Mouse (Mus musculus) brain, embryonic 18.5 days (tissue): Measurements from ENCODE around the gene Oprd1.

Source experiments
- DNase-seq: peaks from one replicate; pipeline ENCODE4 v3.0.0-alpha.2; 2012; ENCODE audit warnings: low read depth, low spot score

Oprd1 gene

GRCm38 (mm10) chr4:132079555-132080275 is 64.6 kb downstream of the Oprd1 start:
- no peak for DNase-seq

DNA sequence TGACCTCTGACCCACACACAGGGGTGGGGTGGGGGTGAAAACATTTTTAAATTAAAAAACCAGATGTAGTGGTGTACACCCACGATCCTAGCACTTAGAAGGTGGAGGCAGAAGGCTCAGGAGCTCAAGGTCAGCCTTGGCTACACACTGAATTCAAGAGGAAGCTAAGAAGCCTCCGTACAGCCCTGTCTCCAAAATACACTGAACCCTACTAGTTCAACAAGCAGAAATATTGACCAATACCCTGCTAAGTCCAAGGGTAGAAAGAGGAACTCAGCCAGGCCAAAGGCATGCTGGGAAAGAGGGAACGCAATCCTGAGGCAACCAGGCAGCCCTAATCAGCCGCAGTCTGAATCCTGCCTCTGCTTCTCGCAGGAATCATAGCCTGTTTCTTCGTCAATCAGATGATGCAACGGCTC is 66.0 kb downstream of the Oprd1 start:
- no peak for DNase-seq

- no peak for DNase-seq
Observed at GRCm38 (mm10) chr4:132077445-132077844, 66.8 kb downstream of the Oprd1 start.

- no peak for DNase-seq
Observed at GRCm38 (mm10) chr4:132076480-132077405, 67.5 kb downstream of the Oprd1 start.

DNA sequence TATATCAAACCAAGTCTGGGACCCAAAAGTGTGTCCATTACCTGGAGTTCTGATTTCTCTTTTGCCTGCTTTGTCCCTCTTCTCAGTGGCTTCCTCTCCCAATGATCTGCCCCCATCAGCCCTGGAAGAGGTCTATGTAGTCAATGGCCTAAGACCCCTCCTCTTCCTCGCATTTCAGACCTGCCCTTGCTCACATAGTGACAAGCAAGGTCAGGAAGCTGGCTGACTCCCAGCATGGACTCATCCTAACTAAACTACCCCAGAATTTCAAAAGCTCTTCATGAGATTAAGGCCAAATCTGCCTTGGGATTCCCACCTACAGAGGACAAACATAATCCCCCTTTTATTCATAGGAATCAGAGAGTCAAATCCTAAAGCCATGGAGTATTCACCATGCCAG is 68.5 kb downstream of the Oprd1 start:
- DNase-seq, result no peak

DNA sequence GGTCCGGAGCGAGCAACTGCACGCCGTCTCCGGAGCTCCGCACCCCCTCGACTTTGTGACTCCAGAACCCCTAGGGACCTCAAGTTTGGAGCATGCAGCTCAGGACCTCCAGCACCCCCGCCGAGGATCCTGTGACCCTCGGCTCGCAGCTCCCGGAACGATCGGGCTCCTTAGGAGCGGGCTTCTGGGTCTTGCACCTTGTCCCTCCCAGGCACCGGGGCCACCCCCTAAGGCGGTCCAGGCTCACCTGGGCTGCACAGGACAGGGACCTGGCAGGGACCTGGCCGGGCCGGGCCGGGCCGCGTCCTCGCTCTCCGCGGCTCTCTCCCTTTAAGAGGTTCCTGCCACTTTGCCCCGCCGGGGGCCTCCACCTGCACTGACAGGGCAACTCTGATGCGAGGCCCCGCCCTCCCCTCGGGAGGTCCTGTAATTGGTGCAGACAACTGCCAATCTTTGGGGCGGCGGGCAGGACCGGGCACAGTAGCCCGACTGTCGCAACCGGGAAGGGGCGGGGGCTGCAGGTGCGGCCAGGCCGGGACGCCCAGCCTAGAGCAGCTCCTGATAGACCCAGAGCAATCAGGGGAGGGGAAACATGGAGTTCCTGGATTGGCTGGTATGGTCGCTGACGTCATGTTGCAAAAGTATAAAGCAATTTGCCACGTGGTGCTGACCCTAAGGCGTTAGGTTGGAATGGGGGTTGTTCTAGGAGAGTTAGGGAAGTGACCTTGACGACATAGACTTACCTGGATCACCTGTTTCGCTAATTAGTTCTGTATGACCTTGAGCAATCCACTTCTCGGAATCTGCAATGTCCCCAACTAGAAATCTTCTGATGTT is 69.1 kb downstream of the Oprd1 start, which contains the start of gene Epb41:
Gene Epb41 (minus strand): TSS at position 389 of the 837 bp plus-strand sequence.
- peak; percentile 50 for DNase-seq

DNA sequence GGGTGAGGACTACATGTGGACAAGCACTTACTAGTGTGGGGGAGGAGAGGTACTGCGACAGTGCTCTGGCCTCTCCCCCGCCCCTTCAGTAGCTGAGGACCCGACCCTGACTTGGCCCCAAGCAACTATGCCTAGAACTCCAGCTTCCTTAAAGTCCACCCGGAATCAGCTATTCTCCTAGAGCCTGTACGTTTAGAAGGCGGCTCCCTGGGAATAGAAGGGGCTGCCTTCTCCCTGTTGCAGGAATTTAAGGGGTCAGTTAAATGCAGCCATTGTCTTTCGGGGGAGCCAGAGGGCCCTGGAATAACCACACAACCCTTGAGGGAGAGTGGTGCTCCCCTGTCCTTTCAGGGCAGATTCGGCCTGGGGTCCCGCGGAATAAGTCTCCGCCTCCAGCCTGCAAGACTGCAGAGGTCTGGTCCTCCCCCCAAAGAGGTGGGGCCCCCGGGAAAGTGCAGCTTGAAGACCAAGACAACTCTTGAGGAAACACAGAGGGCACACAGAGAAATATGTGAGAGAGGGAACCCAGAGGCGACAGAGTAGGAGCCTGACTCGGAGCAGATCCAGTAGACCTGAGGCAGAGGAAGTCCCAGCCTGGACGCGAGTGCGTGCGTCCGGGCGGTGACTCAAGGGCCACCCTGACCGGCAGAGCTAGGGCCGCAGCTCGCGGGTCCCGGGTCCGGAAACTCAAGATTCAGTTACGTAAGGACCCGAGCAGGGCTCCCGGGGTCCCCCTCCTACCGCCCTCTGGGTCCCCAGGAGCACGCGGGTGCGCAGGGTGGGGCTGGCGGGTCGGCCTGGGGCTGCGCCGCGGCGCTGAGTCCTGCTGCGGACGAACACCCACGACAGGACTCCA is 70.0 kb downstream of the Oprd1 start, which contains the start of gene Gm10300:
Gene Gm10300 (plus strand): TSS at position 621 of the 856 bp plus-strand sequence.
- no peak for DNase-seq

DNA sequence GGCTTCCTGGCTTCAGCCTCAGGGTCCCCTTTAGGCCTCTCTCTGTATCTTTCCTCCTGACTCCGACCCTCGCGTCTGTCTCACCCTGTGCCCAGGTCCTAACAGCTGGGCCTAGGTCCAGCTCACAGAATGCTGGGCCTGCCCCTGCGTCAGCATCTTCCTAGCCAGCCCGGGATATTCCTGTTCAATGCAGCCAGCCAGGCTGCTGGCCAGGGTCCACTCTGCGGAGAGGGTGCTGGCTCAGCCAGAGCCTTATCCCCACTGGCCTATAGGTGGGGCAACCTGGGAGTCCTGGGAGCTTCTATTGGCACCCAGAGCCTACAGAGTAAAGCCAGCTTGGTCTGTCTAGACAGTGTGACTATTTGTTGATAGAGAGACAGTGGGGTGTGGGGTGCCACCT is 71.3 kb downstream of the Oprd1 start:
- no peak for DNase-seq

- no peak for DNase-seq
Observed at GRCm38 (mm10) chr4:132072156-132072555, 72.1 kb downstream of the Oprd1 start.

DNA sequence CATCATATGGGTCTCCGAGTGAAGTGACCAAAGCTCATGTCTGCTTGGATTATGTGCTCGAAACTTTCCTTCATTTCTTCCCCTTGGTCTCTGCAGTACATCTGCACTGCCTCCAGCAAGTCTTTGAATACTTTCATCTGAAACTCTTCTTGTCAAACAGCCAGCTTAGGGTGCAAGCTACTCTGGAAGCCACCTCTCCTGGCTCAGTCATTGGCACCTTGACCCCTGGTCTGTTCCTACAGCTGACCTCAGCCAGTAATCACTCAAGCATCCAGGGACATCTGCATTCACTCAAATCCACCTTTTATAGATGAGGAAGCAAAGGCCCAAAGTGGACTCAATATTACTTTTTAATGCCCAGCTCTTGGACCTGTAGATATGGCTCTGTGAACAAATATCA is 72.6 kb downstream of the Oprd1 start:
- no peak for DNase-seq

DNA sequence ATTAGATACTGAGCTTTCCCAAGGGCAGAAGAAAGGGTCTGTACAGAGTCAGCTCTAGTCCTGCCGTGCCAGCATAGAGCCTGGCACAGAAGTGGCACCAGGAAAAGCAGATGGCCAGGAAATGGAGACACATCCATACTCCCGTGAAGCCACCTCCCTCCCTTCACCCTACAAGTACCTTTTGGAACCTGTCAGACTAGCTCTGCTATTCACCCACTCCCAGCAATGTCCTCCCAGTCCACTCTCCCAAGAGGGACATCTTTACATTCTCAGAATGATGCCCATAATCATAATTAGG is 76.4 kb downstream of the Oprd1 start:
- no peak for DNase-seq

DNA sequence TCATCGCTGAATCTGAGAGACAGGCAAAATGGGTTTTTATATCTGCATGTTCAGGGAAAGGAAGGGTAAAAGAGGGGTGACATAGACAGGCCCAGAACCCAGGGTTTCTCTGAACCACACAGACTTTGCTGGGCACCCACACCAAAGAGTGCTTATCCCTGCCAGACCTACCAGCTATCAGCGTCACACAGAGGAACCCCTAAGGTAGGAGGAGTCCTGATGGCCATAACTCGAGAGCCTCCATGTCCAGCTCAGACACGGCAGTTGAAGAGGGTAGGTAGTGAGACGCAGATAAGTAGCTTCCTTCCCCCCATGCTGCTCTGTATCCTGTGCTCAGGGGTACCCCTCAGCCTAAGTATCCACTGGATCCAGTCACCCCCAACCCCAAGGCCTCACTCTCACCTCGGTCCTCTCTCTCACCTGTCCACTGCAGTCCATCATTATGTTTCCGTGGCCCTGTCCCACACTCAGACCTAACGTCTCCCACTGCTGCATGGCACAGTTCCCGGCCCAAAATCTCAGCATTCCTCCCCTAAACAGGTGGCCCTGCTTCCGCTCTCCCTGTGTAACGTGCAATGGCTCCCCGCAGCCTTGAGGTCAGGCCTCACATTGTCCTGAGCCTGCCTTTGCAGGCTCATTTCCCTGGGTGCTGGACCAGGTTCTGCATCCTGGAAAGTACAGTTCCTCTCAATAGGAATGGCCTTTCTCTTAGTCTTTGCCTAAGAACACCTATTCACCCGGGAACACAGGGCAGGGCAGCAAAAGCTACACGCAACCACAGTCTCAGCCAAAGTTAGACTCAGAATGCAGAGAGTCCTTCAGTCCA is 77.0 kb downstream of the Oprd1 start:
- DNase-seq, result no peak

DNA sequence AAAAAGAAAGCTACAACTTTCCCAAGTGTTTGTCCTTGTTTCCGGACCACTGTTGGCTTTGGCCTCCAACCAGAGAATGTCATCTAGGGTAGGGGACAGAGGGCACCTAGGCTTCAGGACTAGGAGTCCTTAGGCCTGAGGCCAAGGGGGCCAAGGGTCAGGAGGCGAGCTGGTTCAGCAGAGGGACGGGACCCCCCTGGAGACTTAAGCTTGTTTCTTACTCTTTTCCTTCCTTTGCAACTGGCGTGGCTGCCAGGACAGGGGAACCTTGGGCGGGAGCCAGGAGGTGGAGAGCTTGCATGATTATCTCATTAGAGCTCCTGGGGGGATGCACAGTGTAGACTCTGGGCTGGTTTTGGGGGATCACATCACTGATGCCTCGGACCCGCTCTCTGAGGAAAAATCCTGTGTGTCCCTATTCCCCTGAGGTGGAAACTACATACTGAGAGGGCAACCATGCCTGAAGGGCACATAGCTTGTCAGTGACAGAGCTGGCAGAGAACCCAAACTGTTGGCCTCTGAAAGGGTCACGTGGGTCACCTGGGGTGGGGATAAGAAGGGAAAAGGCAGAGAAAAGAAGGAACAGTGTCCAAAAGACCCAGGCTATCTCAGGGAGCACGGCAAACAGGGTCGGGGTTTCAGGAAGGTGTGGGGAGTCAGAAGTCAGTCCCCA is 78.0 kb downstream of the Oprd1 start:
- DNase-seq, result no peak

GRCm38 (mm10) chr4:132065578-132065977 is 78.7 kb downstream of the Oprd1 start:
- DNase-seq, result no peak

DNA sequence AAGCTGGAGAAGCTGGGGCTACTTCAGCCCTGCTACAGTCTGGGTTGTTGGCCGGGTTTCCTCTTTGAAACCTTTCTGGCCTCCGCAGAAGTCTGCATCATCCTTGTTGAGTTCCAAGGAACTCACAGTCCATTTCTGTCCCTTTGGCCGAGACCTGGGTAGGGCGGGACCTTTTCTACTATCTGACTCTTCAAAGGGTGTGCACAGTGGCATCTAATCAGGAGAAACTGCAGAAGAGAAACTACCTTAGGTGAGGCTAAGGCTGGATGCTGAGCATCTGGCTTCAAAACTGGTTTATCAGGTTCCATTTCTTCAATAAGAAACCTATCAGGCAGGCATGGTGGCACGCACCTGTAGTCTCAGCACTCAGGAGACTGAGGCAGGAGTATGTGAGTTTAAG is 79.7 kb downstream of the Oprd1 start:
- no peak for DNase-seq

- DNase-seq, result no peak
Observed at GRCm38 (mm10) chr4:132062934-132063884, 81.1 kb downstream of the Oprd1 start.

DNA sequence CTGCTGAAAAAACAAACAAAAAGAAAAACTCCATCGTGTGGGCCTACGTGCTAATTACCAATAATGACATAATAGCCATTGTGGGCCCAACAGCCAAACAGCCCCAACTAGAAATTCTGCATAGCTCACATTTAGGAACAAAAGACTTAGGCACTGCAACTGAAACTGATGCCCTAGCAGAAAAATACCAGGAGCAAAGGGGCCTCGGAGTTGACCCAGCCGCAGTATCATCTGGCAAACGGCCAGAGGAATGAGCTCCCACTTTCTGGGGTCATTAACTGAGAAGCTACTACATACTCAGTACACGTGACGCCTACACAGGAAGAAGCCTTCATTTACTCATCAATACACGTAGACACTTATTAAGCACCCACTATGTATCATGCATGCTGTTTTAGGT is 82.0 kb downstream of the Oprd1 start:
- DNase-seq, result no peak
